ENCODE assay signal across 7 mouse cellular contexts in the genomic region with DNA sequence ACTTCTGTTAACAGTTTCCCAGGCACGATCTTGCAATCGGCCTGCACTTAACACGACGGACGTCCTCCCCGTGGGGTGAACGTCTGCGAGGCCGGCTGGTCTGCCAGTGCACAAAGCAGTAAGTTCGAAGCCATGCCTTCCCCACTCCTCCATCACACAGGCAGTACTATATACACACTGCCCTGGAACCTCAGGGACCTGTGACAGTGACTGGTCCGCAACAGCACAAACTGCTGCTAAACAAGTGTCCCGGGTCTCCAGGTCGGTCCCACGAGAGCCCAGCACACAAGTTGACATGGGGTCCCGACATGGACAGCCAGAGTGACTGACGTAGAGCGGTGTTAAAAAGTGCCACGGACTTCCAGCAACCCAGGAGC. TPM values are rescaled to one million over a fixed set of nuclear protein-coding genes. Genes with fewer than 3 reads are reported as not detected.
DNase-seq lines count a peak whose midpoint lies in the region; ATAC-seq and TF ChIP-seq lines count a peak whose summit lies in the region.

No protein-coding gene starts in this region.

- peak overlapping the region; percentile 96 to 98 (median 98) for H3K4me3 ChIP-seq in CH12.LX (replicated peaks in 1 of 3; ENCODE audit: low read depth in 2 of 3, low read length in 2 of 3, poor library complexity in 1 of 3)
- peak overlapping the region; percentile 92 for H3K4me3 ChIP-seq in embryonic facial prominence, embryonic 12.5 days
- peak overlapping the region; percentile 92 for H3K4me3 ChIP-seq in hindbrain, embryonic 16.5 days (ENCODE audit: low read length)
- peak overlapping the region; percentile 99 for H3K4me3 ChIP-seq in lung, embryonic 14.5 days (ENCODE audit: low read depth, low read length)
- H3K4me3 ChIP-seq in small intestine, adult 2 months (ENCODE audit: low read depth, low read length) = peak overlapping the region; percentile 86

- H3K27me3 ChIP-seq in CH12.LX (replicated peaks) = no peaks in the 10 kb centered on the region
- H3K27me3 ChIP-seq in embryonic facial prominence, embryonic 12.5 days = no peaks in the 10 kb centered on the region
- no peaks in the 10 kb centered on the region for H3K27me3 ChIP-seq in hindbrain, embryonic 16.5 days (replicated peaks; ENCODE audit: control insufficient read depth, insufficient read depth, low read length)
- no peaks in the 10 kb centered on the region for H3K27me3 ChIP-seq in lung, embryonic 14.5 days (ENCODE audit: insufficient read depth, low read length)
- no peaks in the 10 kb centered on the region for H3K27me3 ChIP-seq in small intestine, adult 2 months (ENCODE audit: control insufficient read depth, insufficient read depth, low read length)

- peak; percentile 12; the same call in 1 of the 2 replicates for ATAC-seq in embryonic facial prominence, embryonic 12.5 days (ENCODE audit: insufficient number of reproducible peaks, insufficient read depth, low FRiP score, low TSS enrichment)
- ATAC-seq in hindbrain, embryonic 16.5 days = no peak; the same call in 1 of the 2 replicates
- peak; percentile 36 for ATAC-seq in lung, embryonic 14.5 days (ENCODE audit: insufficient read depth)

- WGBS in embryonic facial prominence, embryonic 12.5 days = under 1% methylated on average over 18 of the region's 18 CpGs
- under 1% methylated on average over 18 of the region's 18 CpGs for WGBS in hindbrain, embryonic 16.5 days
- 0% methylated on average over 18 of the region's 18 CpGs for WGBS in lung, embryonic 14.5 days
- under 1% methylated on average over 18 of the region's 18 CpGs for WGBS in small intestine, adult 2 months

- H3K4me2 ChIP-seq in CH12.LX (ENCODE audit: insufficient read depth, low read depth, poor library complexity, severe bottlenecking) = 0 out of 2 replicates have a peak overlapping the region, but pooled peaks have one; percentile 84
- H3K4me2 ChIP-seq in embryonic facial prominence, embryonic 12.5 days (replicated peaks) = peak overlapping the region; percentile 89
- H3K4me2 ChIP-seq in hindbrain, embryonic 16.5 days (ENCODE audit: low read length) = peak overlapping the region; percentile 81
- peak overlapping the region; percentile 74 for H3K4me2 ChIP-seq in lung, embryonic 14.5 days

- TF ChIP-seq POLR2A in CH12.LX (IDR thresholded peaks at IDR 0.05; ENCODE audit: low read depth, low read length) = no peak
- no peak for TF ChIP-seq POLR2A in small intestine, adult 2 months (IDR thresholded peaks at IDR 0.05; ENCODE audit: low read depth, low read length)

- peaks cover 2 to 42% of the 10 kb centered on the region in 2 experiments; a peak in 3 of 4 replicates for H3K4me1 ChIP-seq in CH12.LX (ENCODE audit: control insufficient read depth in 1 of 2, insufficient read depth in 2 of 2)
- peaks cover 20% of the 10 kb centered on the region for H3K4me1 ChIP-seq in embryonic facial prominence, embryonic 12.5 days
- H3K4me1 ChIP-seq in hindbrain, embryonic 16.5 days (ENCODE audit: control insufficient read depth, insufficient read depth, low read depth, low read length) = peaks cover 11% of the 10 kb centered on the region
- no peaks in the 10 kb centered on the region for H3K4me1 ChIP-seq in lung, embryonic 14.5 days (ENCODE audit: insufficient read depth)
- H3K4me1 ChIP-seq in small intestine, adult 2 months (ENCODE audit: control insufficient read depth, insufficient read depth, insufficient read length, low read length) = no peaks in the 10 kb centered on the region; the same call in 1 of the 2 replicates

- dilution Hi-C loops in CH12.LX (cut with MboI; ENCODE audit: extremely low pct_ligation_motif_present, extremely low pct_unique_long_range_greater_than_20kb, low sequenced_read_pairs) = no loop called here

- no peak for TF ChIP-seq EP300 in CH12.LX (IDR thresholded peaks at IDR 0.05; ENCODE audit: low read length)

- no peaks in the 10 kb centered on the region for H3K9me3 ChIP-seq in CH12.LX (replicated peaks; ENCODE audit: low read length)
- no peaks in the 10 kb centered on the region for H3K9me3 ChIP-seq in embryonic facial prominence, embryonic 12.5 days
- H3K9me3 ChIP-seq in hindbrain, embryonic 16.5 days (ENCODE audit: control insufficient read depth, low read length) = no peaks in the 10 kb centered on the region
- H3K9me3 ChIP-seq in lung, embryonic 14.5 days (ENCODE audit: low read depth, low read length) = no peaks in the 10 kb centered on the region

- H3K36me3 ChIP-seq in CH12.LX (replicated peaks in 1 of 2; ENCODE audit: control insufficient read depth in 1 of 2, insufficient read depth in 1 of 2, low read length in 1 of 2) = peaks cover 40 to 57% of the 10 kb centered on the region in 2 experiments
- H3K36me3 ChIP-seq in embryonic facial prominence, embryonic 12.5 days = peaks cover 40% of the 10 kb centered on the region
- peaks cover 15% of the 10 kb centered on the region for H3K36me3 ChIP-seq in hindbrain, embryonic 16.5 days (ENCODE audit: control insufficient read depth, insufficient read depth, low read length)
- peaks cover 47% of the 10 kb centered on the region for H3K36me3 ChIP-seq in lung, embryonic 14.5 days (ENCODE audit: insufficient read depth)
- H3K36me3 ChIP-seq in small intestine, adult 2 months (ENCODE audit: control insufficient read depth, insufficient read depth, low read length) = peaks cover 27% of the 10 kb centered on the region

- in situ Hi-C loops in CH12.LX (cut with MboI; ENCODE audit: low pct_ligation_motif_present, low pct_unique_long_range_greater_than_20kb, low sequenced_read_pairs) = no loop called here

- no peak for TF ChIP-seq CTCF in CH12.LX (conservative IDR thresholded peaks at IDR 0.05 in 1 of 2, IDR thresholded peaks at IDR 0.05 in 1 of 2; ENCODE audit: low read depth in 2 of 2, low read length in 2 of 2)
- no peak for TF ChIP-seq CTCF in lung, embryonic 14.5 days (IDR thresholded peaks at IDR 0.05; ENCODE audit: low read depth)
- no peak for TF ChIP-seq CTCF in small intestine, adult 2 months (IDR thresholded peaks at IDR 0.05; ENCODE audit: extremely low read depth, insufficient read length, insufficient replicate concordance, low read depth, low read length)

- TF ChIP-seq RAD21 in CH12.LX (IDR thresholded peaks at IDR 0.05; ENCODE audit: low read depth, low read length) = no peak

- DNase-seq in 416B (ENCODE audit: low read depth) (peak; percentile 49), CH12.LX (ENCODE audit: extremely low read depth) (no peak)
- peak; percentile 53 for DNase-seq in lung, embryonic 14.5 days
- DNase-seq in layer of hippocampus, adult 11-12 months (ENCODE audit: low spot score) = no peak

- H3K27ac ChIP-seq in CH12.LX (ENCODE audit: insufficient read depth, low read depth) = peak overlapping the region; percentile 15
- peak overlapping the region; percentile 91 for H3K27ac ChIP-seq in embryonic facial prominence, embryonic 12.5 days
- H3K27ac ChIP-seq in hindbrain, embryonic 16.5 days (ENCODE audit: low read depth, low read length) = peak overlapping the region; percentile 85
- H3K27ac ChIP-seq in lung, embryonic 14.5 days (ENCODE audit: low read depth) = peak overlapping the region; percentile 92
- peak overlapping the region; percentile 36 for H3K27ac ChIP-seq in small intestine, adult 2 months (ENCODE audit: insufficient read depth, low read depth, low read length)

- H3K79me2 ChIP-seq in CH12.LX (replicated peaks; ENCODE audit: control insufficient read depth, extremely low read depth, insufficient read depth, poor library complexity, severe bottlenecking) = peaks cover 40% of the 10 kb centered on the region

- H3K9ac ChIP-seq in CH12.LX (ENCODE audit: insufficient read depth, low read depth) = peak overlapping the region; percentile 98
- H3K9ac ChIP-seq in embryonic facial prominence, embryonic 12.5 days = peak overlapping the region; percentile 94
- peak overlapping the region; percentile 91 for H3K9ac ChIP-seq in hindbrain, embryonic 16.5 days (ENCODE audit: low read depth, low read length)
- peak overlapping the region; percentile 100 for H3K9ac ChIP-seq in lung, embryonic 14.5 days

TF ChIP-seq in CH12.LX, 34 proteins besides CTCF, POLR2A, EP300 and RAD21:
- TF ChIP-seq ZC3H11A (IDR thresholded peaks at IDR 0.05; ENCODE audit: low read depth, low read length) = no peak
- TF ChIP-seq SMC3 (IDR thresholded peaks at IDR 0.05; ENCODE audit: low read depth, low read length) = no peak
- TF ChIP-seq ELF1 (IDR thresholded peaks at IDR 0.05; ENCODE audit: low read depth, low read length) = no peak
- TF ChIP-seq USF2 (conservative IDR thresholded peaks at IDR 0.05; ENCODE audit: low read depth, low read length) = no peak
- no peak for TF ChIP-seq GABPA (IDR thresholded peaks at IDR 0.05; ENCODE audit: insufficient replicate concordance, low read depth, low read length)
- no peak for TF ChIP-seq MAFK (IDR thresholded peaks at IDR 0.05; ENCODE audit: insufficient replicate concordance, low read length)
- TF ChIP-seq JUN (IDR thresholded peaks at IDR 0.05; ENCODE audit: insufficient read depth, low read depth, low read length) = no peak
- no peak for TF ChIP-seq SIN3A (IDR thresholded peaks at IDR 0.05; ENCODE audit: low read length)
- TF ChIP-seq MEF2A (IDR thresholded peaks at IDR 0.05; ENCODE audit: borderline replicate concordance, low read depth, low read length) = no peak
- TF ChIP-seq MXI1 (IDR thresholded peaks at IDR 0.05; ENCODE audit: low read depth, low read length) = no peak
- no peak for TF ChIP-seq ZNF384 (IDR thresholded peaks at IDR 0.05; ENCODE audit: low read depth, low read length)
- TF ChIP-seq MAX (IDR thresholded peaks at IDR 0.05; ENCODE audit: low read length) = no peak
- no peak for TF ChIP-seq KAT2A (IDR thresholded peaks at IDR 0.05; ENCODE audit: insufficient replicate concordance, low read length)
- no peak for TF ChIP-seq TCF12 (IDR thresholded peaks at IDR 0.05; ENCODE audit: low read depth, low read length)
- TF ChIP-seq IRF4 (IDR thresholded peaks at IDR 0.05; ENCODE audit: low read depth, low read length) = no peak
- TF ChIP-seq MAZ (IDR thresholded peaks at IDR 0.05; ENCODE audit: low read depth, low read length) = no peak
- TF ChIP-seq POLR2AphosphoS2 (IDR thresholded peaks at IDR 0.05; ENCODE audit: low read depth, low read length) = no peak; the same call in 1 of the 2 replicates
- TF ChIP-seq TBP (conservative IDR thresholded peaks at IDR 0.05; ENCODE audit: low read depth, low read length) = no peak
- no peak for TF ChIP-seq HCFC1 (IDR thresholded peaks at IDR 0.05; ENCODE audit: low read depth, low read length)

RNA-seq across cellular contexts. Expression of a gene that starts 0.6 kb away (rescaled TPM):
- total RNA-seq in CH12.LX (2012; rRNA removed) = 3,430 and 3,559 TPM in 2 replicates
- 4,566 and 5,270 TPM in 2 replicates for total RNA-seq in CH12.LX (2014; rRNA removed)
- polyA plus RNA-seq in CH12.LX (2012; ENCODE audit: insufficient read length, low read depth) = 2,244 and 2,512 TPM in 2 replicates
- polyA plus RNA-seq in embryonic facial prominence, embryonic 12.5 days (2016; fragmentation: Nextera tagmentation; extraction: Ambion mirVana) = 1,151 and 1,201 TPM in 2 replicates
- 502 and 513 TPM in 2 replicates for polyA plus RNA-seq in hindbrain, embryonic 16.5 days (2015; fragmentation: Nextera tagmentation; extraction: Ambion mirVana)
- 1,473 and 1,526 TPM in 2 replicates for polyA plus RNA-seq in lung, embryonic 14.5 days (2014; fragmentation: Nextera tagmentation; extraction: Ambion mirVana)
- polyA plus RNA-seq in small intestine, adult 2 months (2012; rRNA removed) = 72.2 and 82.5 TPM in 2 replicates

Comparison
In these comparisons a context has a peak if more than half of its experiments do, and no peak if none do; other contexts are left out.
1. DNase-seq: peak in 416B (single experiment) and lung, embryonic 14.5 days (single experiment); none in CH12.LX (single experiment) and layer of hippocampus, adult 11-12 months (single experiment).
2. H3K27ac ChIP-seq: peak in every context shown above with its lines; median percentile 92 in lung, embryonic 14.5 days; 91 in embryonic facial prominence, embryonic 12.5 days; 85 in hindbrain, embryonic 16.5 days; 36 in small intestine, adult 2 months; 15 in CH12.LX.
3. Peak in every context shown above with its lines, with median percentiles within 50 percentile points of each other: H3K4me2 ChIP-seq, H3K4me3 ChIP-seq and H3K9ac ChIP-seq.